Mouse (Mus musculus) right cerebral cortex, postnatal 10 days (tissue): Measurements from ENCODE around the gene Hap1.
A peak's percentile ranks its signal among the peaks of the same experiment; 100 is the strongest.
"Not testable (repeated sequence)": the region's sequence is repeated elsewhere in the genome, so short reads cannot be mapped to it uniquely, and the experiment has no call there.

ENCODE experiments used
- DNase-seq, 2 experiments: peaks; one replicate each; pipeline ENCODE4 v3.0.0; 2021; ENCODE audit warnings: low spot score in 2 of 2

The Hap1 gene

DNA sequence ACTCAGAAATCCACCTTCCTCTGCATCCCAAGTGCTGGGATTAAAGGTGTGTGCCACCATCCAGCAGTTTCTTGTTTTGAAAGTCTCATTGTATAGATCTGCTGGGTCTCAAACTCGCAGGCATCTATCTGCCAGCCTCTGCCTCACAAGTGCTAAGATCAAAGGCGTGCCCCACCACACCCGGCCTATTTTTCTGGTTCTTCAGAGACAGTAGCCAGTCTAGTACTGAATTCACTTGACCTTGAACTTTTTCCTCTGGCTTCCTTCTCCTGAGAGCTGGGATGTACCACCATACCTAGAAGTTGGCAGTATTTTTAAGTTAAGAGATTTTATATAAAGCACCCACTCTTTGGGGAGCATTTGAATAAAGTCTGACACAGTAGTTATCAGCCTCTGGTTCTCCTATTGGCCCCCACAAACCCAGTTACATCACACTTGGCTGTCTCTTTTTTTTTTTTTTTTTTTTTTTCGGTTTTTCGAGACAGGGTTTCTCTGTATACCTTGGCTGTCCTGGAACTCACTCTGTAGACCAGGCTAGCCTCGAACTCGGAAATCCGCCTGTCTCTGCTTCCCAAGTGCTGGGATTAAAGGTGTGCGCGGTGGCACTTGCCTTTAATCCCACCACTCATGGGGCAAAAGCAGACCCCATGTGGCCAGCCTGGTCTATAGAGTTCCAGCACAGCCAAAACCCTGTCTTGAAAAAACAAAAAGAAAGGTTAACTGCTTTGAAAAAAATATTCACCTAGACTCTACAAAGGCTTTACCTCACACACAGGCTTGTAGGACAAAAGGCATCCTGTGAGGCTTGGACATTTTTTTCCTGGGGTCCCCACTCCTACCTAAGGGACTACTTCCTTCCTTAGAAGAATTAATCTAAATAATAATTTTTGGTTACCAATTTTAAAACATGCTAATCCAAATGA is 37.1 kb downstream of the Hap1 start:
- DNase-seq = peak in 1 of 2 experiments; percentile 43

GRCm38 (mm10) chr11:100317826-100318380 is 38.0 kb downstream of the Hap1 start:
- DNase-seq = no peak

GRCm38 (mm10) chr11:100315439-100315838 is 40.5 kb downstream of the Hap1 start:
- no peak for DNase-seq

- no peak for DNase-seq
Measured at GRCm38 (mm10) chr11:100313424-100313823, 42.5 kb downstream of the Hap1 start.

- peak; percentile 63 to 76 for DNase-seq
Measured at GRCm38 (mm10) chr11:100312096-100312679, 43.7 kb downstream of the Hap1 start.

DNA sequence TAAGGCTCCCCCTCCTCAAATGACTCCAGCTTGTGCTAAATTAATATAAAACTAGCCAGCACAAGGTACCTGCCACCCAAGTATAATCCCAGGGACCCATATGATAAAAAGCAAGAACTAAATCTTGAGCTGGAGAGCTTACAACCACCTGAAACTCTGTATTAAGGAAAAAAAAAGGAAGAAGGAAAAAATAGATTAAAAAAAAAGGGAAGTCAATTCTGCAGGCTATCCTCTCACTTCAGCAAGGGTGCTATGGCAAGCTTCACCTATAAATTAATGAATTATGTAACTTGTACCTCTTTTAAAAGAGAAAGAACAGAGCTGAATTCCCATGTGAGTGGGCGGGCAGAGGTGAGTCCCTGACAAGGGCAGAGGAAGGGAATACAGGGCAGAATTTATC is 44.3 kb downstream of the Hap1 start:
- no peak for DNase-seq

DNA sequence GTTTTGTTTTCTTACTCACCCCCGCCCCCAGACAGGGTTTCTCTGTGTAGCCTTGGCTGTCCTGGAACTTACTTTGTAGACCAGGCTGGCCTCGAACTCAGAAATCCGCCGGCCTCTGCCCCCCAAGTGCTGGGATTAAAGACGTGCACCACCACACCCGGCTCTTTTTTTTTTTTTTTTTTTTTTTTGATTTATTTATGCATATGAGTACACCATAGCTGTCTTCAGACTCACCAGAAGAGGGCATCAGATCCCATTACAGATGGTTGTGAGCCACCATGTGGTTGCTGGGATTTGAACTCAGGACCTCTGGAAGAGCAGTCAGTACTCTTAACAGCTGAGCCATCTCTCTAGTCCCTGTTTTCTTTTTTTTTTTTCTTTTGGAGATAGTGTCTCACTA is 47.3 kb downstream of the Hap1 start:
- DNase-seq = not testable (repeated sequence)

DNA sequence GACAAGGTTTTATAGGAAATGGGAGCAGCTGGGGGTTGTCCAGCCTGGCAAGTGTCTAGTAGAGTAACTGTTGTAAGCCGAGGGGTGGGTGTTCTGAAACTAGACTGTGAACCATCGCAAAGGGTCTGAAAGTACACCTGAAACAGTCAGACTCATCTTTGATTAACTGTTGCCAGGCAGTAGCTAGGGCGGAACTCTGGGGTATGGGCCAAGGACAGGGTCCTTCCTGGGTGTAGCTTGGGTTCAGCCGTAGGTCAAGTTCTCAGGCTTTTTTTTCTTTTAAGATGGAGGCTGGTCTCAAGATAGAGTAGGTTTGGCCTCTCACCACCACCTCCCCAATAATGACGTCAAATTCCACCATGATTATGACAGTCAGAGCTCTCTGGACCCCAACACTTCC is 48.0 kb downstream of the Hap1 start:
- DNase-seq = no peak

DNA sequence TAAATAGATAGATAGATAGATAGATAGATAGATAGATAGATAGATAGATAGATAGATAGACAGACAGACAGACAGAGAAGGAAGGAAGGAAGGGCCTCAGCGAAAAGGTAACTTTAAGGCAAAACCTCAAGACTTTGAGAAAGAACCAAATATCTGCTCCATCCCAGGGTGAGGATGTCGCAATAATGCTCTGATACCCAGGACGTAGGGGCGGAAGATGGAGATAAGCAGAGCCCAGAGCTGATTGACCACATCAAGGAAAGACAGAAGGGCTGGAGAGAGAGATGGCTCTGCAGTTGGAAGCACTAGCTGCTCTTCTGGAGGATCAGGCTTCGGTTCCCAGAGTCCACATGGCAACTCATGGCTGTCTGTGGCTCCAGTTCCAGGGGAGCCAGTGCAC is 54.6 kb downstream of the Hap1 start:
- no peak for DNase-seq

DNA sequence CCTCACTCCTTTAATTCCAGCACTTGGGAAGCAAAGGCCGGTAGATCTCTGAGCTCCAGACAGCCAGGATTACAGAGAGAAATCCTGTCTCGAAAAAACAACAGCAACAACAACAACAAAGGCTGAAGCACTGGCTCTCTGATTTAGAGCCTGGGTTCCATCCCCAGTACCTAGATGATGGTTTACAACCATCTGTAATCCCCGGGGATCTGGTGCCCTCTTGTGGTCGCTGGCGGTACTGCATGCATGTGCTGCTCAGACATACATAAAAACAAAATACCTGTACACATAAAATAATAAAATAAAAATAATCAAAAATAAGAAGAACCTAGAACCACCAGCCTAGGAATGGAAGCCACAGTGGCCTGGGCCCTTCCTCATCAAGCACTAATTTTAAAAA is 55.6 kb downstream of the Hap1 start:
- peak in 1 of 2 experiments; percentile 57 for DNase-seq

- DNase-seq = peak; percentile 82 to 87
Measured at GRCm38 (mm10) chr11:100298274-100299036, 57.5 kb downstream of the Hap1 start.

- no peak for DNase-seq
Measured at GRCm38 (mm10) chr11:100297801-100298200, 58.1 kb downstream of the Hap1 start.
